Mouse (Mus musculus): ENCODE measurements at regions not wholly inside any gene's neighbourhood (a gene's known extent, or its start where the extent isn't known, plus 50 kb on each side); places are given as distances from the start of the nearest gene placed in this dataset.
A peak's percentile ranks its signal among the peaks of the same experiment; 100 is the strongest.
"Not testable (repeated sequence)": the region's sequence is repeated elsewhere in the genome, so short reads cannot be mapped to it uniquely, and the experiment has no call there.

DNA sequence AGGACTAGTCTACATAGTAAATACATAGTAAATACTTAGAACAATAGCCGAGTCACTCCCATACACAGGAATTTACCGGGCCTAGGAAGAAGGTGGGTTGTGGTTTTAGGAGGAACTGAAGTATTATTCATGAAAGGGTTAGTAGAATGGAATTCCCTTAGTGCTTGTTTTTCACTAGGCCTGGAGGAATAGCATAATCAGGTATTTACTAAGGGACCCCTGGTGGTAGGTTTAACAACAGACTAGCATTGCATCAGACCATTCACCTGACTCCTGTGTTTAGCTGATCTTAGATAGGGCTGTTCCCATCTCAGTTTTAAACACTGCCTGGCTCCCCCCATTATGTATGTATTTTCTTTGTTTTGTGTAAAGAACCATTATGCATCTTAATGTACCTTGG lies 339.0 kb downstream of the Dync2h1 start:
- DNase-seq: not testable (repeated sequence)

DNA sequence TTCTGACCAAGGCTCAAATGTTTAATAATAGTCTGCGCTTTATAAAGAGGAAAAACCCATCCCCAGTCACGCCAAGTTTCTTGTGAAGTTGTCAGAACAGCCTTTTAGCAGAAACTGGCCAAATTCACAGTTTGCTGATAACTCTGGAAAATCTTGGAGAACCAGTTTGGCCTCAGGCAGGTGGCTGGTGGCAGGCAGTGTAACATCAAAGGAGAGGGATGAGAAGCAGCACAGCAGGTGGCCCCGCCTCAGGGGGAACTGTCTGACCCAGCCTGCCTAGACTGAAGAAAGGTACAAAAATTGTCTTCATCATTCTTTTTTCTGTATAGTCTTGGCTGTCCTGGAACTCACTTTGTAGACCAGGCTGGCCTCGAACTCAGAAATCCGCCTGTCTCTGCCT lies 349.3 kb downstream of the Dync2h1 start:
- DNase-seq: not testable (repeated sequence)

DNA sequence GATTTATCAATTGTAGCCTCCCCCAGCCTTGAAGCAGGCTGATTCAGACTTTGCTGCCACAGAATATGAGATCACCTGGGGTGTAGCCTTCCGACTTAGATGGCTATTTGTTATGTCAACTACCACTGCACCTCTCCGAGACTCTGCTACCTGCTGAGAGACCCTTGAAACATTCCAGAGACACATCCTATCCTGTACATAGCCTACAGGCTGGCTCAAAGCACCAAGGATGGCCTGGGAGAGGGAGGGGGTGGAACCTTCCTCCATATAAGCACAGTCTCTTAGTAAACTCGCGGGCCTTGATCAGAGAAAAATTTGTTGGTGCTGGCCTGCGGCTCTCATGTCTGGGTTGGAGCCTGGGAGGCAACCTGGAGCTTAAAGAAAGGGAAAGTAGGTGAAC lies 349.8 kb downstream of the Dync2h1 start:
- DNase-seq: no peak

DNA sequence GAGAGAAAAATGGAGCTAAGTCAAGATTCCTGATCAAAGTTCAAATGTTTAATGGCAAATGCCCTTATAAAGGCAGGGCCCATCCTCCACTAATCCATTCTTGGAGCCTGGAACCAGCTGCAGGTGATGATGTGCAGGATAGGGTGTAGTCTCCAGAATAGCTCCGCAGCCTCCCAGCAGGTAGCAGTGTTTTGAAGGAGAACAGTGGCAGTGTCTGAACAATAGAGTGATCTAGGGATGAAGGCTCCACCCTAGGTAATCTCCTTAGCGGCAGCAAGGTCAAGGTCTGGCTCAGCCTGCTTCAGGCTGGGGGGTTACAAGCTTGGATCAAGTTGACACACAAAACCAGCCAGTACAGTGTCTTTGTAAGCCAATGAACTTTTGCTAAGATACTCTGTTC lies 351.4 kb downstream of the Dync2h1 start:
- DNase-seq: no peak

DNA sequence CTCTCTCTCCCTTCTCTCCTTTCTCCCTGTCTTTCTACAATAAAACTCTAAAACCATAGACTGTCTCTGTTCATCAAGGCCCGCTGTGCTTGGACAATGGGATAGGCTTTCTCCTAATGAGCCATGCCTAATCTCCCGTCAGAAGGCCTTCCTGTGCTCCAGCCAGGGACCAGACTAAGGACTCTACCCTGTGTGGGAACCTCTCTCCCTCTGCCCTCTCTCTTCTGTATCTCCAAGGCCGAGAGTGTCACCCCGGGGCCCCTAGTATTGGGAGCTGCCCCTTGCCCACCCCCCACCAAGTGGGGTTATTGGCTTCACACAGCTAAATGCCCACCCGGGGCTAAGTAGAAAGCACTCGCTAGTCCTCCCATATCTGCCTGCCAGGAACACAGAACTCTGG lies 352.6 kb downstream of the Dync2h1 start:
- DNase-seq: not testable (repeated sequence)

DNA sequence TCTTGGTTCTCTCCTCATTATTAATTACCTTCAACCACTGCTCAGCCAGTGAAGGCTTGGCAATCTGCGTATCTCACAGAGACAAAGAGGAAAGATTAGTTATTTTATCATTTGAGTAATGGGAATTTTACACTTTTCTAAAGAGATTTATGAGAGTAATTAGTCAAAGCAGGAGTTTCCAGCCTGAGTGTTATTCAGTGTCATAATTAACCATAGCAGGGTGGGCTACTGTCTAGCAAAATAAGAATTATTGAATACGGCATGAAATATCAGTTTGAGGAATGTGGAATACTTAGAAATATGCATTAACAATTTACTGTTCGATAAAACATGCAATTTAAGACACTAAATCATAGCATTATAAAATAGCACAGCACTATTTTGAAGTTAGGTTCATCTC lies 357.7 kb downstream of the Dync2h1 start:
- DNase-seq: no peak

DNA sequence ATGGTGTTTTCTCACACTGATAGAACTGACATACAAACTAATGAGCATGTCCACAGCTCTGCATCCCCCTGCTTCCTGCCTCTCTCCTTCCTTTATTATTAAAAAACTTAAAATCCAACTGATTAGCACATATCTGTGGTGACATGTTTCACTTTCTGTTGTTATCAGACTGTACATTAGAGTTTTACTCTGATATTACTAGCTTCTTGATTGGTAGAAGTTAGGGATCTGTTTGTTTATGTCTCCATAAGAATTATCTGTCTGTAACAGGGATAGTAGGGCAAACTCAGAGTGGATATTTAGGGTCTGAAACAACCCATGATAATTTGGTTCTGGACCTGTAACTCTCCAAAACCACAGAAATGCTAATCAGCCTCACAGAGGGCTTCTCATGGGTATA lies 358.6 kb downstream of the Dync2h1 start:
- DNase-seq: no peak

DNA sequence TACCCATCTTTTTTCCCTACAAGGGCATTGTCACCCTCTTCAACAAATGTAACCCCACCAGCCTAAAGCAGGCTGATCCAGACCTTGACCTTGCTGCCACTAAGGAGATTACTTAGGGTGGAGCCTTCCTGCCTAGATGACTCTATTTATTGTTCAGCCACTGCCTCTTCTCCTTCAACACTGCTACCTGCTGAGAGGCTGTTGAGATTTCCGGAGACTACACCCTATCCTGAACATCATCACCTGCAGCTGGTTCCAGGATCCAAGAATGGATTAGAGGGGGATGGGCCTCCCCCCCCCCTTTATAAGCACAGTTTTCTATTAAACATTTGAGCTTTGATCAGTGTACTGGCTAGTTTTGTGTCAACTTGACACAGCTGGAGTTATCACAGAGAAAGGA lies 360.3 kb downstream of the Dync2h1 start:
- not testable (repeated sequence) for DNase-seq

DNA sequence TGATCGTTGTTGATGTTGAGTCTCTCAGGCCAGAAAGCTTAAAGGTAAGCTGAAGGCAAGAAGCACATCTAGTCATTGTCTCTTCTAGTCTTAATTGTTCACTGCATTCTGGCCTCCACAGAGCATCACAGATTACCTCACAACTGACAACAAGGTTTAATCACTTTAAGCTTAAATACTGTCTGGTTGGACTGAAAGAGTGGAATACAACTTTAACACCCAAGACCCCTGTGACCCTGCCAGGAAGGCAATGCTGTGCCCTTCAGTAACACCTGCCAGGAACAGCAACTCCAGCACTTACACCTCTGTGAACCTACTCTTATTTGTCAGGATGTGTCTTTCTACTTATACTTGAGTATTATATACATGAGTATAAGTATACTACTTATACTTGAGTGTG lies 360.7 kb downstream of the Dync2h1 start:
- no peak for DNase-seq

DNA sequence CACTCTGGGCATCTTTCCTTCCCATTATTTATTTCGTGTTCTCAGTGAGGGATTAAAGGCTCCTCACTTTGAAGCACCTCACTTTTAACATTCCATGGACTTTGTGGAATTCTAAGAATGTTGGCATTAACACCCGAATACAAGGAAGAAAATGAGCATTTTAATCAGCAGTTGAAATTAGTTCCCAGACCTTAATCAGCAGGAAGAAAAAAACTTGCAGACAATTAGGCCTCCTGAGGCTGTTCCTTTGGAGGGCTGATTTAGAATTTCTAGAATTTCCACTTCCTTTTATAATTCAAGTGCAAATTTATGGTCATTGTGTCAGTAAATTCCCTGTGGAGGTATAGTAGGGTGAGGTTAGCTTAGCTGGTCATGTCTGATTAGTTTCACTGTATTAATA lies 407.6 kb downstream of the Dync2h1 start:
- no peak for DNase-seq

DNA sequence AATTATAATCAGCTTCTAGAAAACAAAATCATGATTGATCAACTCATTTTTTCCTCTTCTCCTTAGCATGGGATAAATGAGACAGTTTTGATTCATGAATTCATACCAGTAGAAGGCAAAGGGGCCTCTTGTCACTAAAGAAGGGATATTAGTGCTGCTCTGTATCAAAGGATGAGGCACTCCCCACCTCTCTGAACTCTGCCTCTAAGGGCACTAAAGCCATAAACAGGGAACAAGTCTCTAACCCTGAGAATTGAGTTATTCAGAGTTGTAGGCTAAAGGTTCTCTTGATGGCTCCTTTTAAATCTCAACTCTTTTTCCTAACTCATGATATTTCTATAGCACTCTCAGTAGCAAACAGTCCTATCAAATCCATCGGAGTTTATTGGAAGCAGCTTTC lies 442.8 kb downstream of the Dync2h1 start:
- DNase-seq: no peak

DNA sequence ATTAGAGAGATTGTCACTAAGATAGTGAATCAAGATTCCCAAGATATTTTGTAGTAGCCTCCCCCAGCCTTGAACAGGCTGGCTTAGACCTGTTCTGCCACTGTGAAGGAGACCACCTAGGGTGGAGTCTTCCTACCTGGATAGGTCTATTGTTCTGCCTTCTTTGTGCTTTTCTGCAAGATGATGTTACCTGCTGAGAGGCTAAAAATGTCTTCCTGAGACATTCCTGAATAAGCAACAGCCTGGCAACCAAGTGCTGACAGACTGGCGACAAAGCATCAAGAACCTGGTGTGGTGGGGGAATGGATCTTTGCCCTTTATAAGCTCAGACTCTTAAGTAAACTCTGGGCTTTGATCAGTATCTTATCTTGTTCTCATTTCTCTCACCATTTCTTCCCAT lies 447.8 kb downstream of the Dync2h1 start:
- DNase-seq: no peak

DNA sequence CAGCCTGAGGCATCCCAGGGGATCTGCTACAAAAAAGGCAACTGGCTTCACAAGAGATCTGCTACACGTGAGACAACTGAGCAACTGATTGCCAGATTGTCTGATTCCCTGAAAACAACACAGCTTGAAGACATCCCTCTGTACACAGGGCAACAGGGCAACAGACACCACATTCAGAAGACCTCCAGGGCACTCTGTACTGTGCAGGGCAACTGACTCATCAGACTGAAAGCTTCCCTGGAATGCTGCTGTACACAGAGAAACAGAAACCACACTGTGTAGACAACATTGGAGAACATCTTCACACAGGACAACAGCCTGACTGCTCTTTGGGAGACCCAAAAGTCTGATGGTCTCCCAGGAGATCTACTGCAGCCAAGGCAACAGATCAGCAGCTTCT lies 456.8 kb upstream of the Ddi1 start:
- DNase-seq: no peak

DNA sequence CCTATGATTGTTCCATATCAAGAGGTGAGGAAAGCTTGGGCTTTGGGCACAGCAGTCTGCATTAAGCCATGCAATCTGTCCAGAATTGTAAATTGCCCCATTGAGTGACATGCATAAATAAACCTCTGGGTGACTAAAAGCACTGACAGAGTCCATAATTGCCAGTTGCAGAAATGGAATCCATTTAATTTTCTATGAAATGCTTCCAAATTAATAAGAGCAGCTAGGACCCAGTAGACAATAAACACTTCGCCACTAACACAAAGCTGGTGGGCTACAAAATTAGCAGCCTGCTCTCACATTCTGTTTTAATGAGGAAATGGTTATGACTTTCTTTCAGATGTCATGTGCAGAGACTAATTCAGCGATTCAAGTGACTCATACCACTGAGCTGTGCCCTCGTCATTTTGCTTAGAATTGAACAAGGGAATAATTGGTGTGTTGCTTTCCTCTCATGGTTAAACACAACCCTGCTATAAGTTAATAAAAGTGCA lies 407.6 kb upstream of the Ddi1 start:
- no peak for DNase-seq

DNA sequence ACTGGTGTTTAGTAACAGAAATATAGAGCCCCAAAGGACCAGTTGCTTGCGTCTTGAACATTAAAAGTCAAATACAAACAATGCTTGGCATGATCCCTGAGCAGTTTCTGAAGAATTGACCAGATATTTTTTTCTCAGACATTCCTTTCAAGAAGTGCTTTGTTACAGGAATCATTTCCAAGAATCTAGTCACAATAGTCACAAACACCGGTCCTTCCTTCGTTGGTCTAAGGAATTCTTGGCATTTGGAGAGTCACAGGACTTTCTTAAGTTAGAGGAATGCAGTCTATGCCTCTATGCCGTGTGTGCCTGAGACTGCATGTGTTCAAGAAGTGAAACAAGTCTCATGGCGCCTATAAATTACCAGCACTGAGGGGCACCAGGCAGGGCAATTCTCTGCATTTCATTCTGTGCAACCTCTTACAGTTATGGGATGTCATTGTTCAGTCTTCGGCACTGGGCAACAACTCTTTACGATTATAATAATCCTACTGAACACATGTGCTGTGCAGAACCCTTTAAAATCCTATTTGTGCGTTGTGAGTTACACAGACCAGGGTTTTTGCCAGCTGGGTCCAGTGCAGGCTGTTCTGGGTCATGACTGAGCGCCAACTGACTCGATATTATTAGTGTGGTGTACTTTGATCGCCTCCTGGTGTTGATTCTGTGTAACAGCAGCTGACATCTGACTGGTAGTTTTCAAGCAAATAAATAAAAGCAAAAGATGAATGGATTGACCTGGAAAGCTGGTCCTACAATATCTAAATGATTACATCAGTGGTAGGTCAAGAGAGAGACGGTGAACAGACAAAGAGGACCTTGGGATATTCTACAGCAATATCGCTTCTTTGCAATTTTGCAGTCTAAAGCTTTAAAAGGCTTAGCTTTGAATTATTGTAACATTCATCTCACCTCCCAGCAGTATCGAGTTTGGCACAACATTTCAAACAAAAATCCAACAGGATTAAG lies 398.6 kb upstream of the Ddi1 start:
- peak; percentile 78 for DNase-seq

DNA sequence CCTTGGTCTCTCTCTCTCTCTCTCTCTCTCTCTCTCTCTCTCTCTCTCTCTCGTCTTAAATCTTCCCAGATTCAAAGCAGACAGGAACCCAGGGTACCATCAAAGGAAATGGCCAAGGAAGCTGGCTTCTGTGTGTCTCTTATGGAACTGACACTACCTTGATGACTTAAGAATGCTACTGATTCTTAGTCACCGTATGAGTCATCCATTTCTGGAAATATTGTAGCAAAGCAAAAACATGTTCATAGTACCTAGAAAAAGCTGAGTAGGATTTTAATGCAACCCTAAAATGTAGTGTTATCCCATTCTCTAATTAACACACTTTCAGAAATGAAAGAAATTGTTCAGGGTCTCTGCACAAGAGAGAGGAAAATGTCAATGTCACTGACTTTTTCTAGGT lies 396.0 kb upstream of the Ddi1 start:
- DNase-seq: no peak

DNA sequence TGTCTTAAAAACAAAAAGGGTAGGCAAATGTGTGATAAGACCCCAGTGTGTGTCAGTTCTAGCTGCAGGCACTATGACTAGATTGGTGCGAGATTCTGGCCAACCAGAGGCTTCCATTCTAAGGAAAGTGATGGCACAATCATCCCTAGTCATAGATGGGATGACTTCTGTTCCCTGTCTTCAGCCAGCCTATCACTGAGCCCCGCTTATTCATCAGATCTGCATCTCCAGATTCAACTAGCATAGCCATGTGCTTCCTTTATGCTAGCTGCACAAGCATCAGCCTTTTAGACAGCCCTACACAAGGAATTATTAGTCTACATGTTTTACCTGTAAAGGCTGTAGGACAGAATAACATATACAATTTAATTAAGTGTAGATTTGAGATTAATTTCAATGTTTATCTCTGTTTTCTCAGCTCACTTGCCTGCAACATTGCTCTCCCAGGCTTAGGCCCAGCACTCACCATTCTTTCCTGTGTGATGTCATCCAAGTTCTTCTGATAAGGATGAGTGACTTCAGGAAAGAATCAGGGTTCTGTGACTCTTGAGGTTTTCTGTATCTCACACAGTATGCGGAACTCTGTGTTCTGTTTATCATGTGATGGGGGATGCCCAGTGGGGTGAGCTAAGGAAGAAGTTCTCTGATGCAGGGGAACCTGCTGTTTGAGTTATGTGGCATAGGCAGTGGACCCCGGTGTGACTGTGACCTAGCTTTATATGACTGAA lies 382.8 kb upstream of the Ddi1 start:
- DNase-seq: no peak

DNA sequence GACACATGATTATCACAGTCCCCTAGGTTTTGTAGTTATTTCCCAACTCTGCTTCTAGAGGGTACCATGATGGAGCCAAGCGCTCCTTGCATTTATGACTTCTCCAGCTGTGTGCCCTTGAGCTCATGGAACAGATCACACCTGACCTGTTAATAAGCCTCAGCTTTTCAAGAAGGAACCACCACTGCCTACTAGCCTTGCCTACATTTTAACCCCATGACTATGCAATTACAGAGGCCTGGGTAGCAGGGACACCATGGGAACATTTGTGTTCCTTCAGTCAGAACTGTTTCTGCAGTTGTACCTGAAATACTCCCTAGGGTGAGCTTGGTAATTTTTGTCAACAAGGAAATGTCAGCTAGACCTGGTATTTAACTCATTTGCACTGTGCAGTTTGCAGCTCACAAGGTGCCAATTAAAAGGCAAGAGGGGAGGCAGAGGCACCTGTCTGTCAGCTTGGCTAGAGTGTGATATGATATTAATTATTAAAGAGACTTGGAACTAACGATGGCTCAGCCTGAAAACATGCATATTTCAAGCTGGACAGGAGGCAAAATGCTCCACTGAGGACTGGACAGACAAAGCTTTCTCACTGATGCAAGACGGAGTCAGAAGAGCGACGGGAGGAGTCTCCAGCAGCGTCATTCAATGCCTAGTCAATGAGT lies 382.1 kb upstream of the Ddi1 start:
- no peak for DNase-seq

DNA sequence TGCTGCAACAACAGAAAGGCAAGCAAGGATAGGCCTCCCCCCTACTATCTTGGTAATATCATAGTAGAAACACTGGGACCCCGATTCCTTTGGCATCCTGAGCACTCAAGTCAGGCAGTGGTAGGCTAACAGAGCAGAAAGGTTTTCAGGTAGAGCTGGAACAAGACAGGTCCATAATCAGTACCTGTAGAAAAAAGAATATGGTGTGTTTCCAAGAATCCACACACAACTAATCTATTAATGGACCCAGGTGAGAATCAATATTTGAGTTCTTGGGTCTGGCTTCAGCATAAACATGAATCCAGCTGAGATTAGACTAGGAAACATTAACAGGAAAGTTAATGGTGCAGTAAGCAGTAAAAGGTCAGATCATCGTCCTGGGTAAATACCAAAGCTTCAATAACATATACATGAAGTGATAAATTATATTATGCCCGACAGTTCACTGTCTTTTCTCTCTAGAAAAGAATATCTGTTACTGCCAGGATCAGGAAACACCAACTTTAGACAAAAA lies 376.2 kb upstream of the Ddi1 start:
- DNase-seq: no peak

DNA sequence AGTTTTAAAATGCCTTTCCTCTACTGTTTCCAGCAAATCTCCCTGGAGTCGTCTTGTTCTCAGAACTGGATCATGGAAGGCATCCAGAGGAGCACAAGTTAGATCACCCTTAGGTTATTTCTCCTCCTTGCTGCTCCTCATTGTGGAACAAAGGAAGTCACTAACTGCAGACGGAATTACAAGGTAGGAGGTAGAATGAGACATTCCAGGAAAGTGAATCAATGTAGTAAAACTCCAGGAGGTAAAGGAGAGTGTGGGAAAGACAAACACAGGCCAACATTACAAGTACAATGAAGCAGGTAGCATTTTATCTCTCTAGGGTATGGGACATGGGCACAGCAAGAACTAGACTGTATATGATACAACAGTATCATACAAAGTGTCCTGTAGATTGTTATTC lies 375.7 kb upstream of the Ddi1 start:
- DNase-seq: no peak

DNA sequence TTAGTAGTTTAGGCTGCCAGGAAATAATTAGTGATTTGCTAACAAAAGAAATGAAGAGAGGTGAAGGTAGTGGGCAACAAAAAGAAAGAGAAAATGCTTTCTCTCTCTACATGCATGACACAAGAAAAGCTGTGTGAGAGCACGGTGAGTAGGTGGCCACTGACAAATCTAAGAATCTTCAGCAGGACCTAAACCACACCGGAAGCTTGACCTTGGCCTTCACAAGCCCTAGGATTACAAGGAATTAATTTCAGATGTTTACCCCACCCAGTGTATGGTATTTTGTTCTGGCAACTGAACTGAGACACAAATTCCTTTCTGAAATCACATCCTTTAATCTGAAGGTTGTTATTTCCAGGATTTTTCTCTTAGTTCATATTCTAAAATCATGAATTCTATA lies 347.5 kb upstream of the Ddi1 start:
- no peak for DNase-seq

DNA sequence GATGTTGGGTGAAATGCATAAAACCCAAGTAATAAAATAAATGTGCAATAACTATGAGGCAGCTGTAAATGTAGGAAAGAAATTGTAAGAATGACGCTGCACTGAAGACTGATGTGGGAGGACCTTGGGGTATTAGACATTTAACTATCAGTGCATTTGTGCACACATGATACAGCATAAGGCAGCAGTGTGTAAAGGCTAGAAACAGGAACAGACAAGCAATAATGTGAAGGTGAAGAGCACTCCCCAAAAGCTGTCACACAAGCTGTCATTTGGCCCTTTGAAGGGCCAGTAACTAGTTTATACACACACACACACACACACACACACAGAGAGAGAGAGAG lies 339.6 kb upstream of the Ddi1 start:
- DNase-seq: no peak

Data from right cerebral cortex, postnatal 4 days (tissue).